Mouse (Mus musculus) kidney, embryonic 14.5 days (tissue): ENCODE results near the gene Fam169a. TPM values are rescaled to one million over a fixed set of nuclear protein-coding genes. Genes with fewer than 3 reads are reported as not detected.

Experiments
- polyA plus RNA-seq: library from polyadenylated mRNA; unstranded; fragments of >200 nt; fragmentation: Nextera tagmentation; extraction: Ambion mirVana; gene quantifications from 2 replicates; pipeline ENCODE4 v1.2.1, GENCODE M21; 2014

The Fam169a gene
- polyA plus RNA-seq, 1 experiment from 2014 or later: 4.7 TPM

Other genes starting within 250 kb of the Fam169a start
- 0.59 and 0.99 TPM in 2 replicates for gene Gcnt4, start 142.6 kb upstream of the Fam169a start, polyA plus RNA-seq
- gene 1700029F12Rik, start 32.9 kb upstream of the Fam169a start, polyA plus RNA-seq: not detected in 2 replicates
- 3.6 and 3.8 TPM in 2 replicates for gene Gm6169, start 32.0 kb downstream of the Fam169a start, polyA plus RNA-seq
- gene Gfm2, start 70.7 kb downstream of the Fam169a start, polyA plus RNA-seq: 28.3 and 35.3 TPM in 2 replicates
- 77.1 and 100 TPM in 2 replicates for gene Nsa2, start 70.7 kb downstream of the Fam169a start, polyA plus RNA-seq
- gene Hexb, start 131.1 kb downstream of the Fam169a start, polyA plus RNA-seq: 25.3 and 31.3 TPM in 2 replicates
- 14.2 and 14.6 TPM in 2 replicates for gene Enc1, start 173.8 kb downstream of the Fam169a start, polyA plus RNA-seq